Mouse (Mus musculus) MEL (cell line): ENCODE measurements around the gene Tssk6. TPM values are rescaled to one million over a fixed set of nuclear protein-coding genes. Genes with fewer than 3 reads are reported as not detected.

Source experiments
- DNase-seq: peaks from one replicate; pipeline ENCODE4 v3.0.0; 2011; ENCODE audit warnings: low read depth, low spot score
- H3K27ac ChIP-seq: 2 replicates; pipeline ENCODE4 v1.5.1; 2012; ENCODE audit warnings: low read depth, mild to moderate bottlenecking, control low read depth, low read length, moderate library complexity; ENCODE audit not compliant: control insufficient read depth
- H3K27me3 ChIP-seq, 2 experiments: fragments of 150-350 bp in 1 of 2; sonication (generic) in 1 of 2; 2 replicates each; pipeline ENCODE4 v1.6.1; 2012; ENCODE audit warnings: low read length in 2 of 2, mild to moderate bottlenecking in 2 of 2, improper control_type of control experiment in 1 of 2, moderate library complexity in 1 of 2; ENCODE audit not compliant: insufficient read depth in 2 of 2, control insufficient read depth in 1 of 2
- H3K36me3 ChIP-seq, 2 experiments: 2 replicates each; pipeline ENCODE4 v1.6.1; 2012 to 2014; ENCODE audit warnings: low read length in 2 of 2, improper control_type of control experiment in 1 of 2, inconsistent platforms in 1 of 2, mild to moderate bottlenecking in 1 of 2; ENCODE audit not compliant: insufficient read depth in 2 of 2, control insufficient read depth in 1 of 2
- H3K4me1 ChIP-seq, 2 experiments: fragments of 150-350 bp in 1 of 2; sonication (generic) in 1 of 2; 2 replicates each; pipeline ENCODE4 v1.6.1; 2012; ENCODE audit warnings: low read length in 2 of 2, improper control_type of control experiment in 1 of 2, mild to moderate bottlenecking in 1 of 2; ENCODE audit not compliant: insufficient read depth in 2 of 2, control insufficient read depth in 1 of 2
- H3K4me3 ChIP-seq, 2 experiments: fragments of 150-350 bp in 1 of 2; sonication (generic) in 1 of 2; 2 replicates each; pipeline ENCODE4 v1.5.1; 2012; ENCODE audit warnings: low read depth in 2 of 2, low read length in 2 of 2, mild to moderate bottlenecking in 2 of 2, moderate library complexity in 2 of 2, control low read depth in 1 of 2, improper control_type of control experiment in 1 of 2; ENCODE audit not compliant: control insufficient read depth in 1 of 2, insufficient read depth in 1 of 2
- H3K79me2 ChIP-seq: 2 replicates; pipeline ENCODE4 v1.6.1; 2012; ENCODE audit warnings: mild to moderate bottlenecking, low read length, moderate library complexity; ENCODE audit not compliant: control insufficient read depth, poor library complexity, insufficient read depth
- H3K9ac ChIP-seq: 2 replicates; pipeline ENCODE4 v1.6.1; 2012; ENCODE audit warnings: low read depth, mild to moderate bottlenecking, control low read depth, low read length, moderate library complexity; ENCODE audit not compliant: control insufficient read depth, poor library complexity, severe bottlenecking
- H3K9me3 ChIP-seq: fragments of 150-350 bp; sonication (generic); replicated peaks from 2 replicates; pipeline ENCODE4 v1.6.1; 2012; ENCODE audit warnings: mild to moderate bottlenecking, low read length, improper control_type of control experiment, moderate library complexity; ENCODE audit not compliant: insufficient read depth
- CHD1 ChIP-seq: IDR thresholded peaks from 2 replicates; pipeline ENCODE4 v1.6.1; 2012; ENCODE audit warnings: low read depth, mild to moderate bottlenecking, inconsistent platforms, low read length, improper control_type of control experiment
- CHD2 ChIP-seq: IDR thresholded peaks from 2 replicates; pipeline ENCODE4 v1.6.1; 2011; ENCODE audit warnings: low read length, improper control_type of control experiment
- ELF1 ChIP-seq: IDR thresholded peaks from 2 replicates; pipeline ENCODE4 v1.6.1; 2014; ENCODE audit warnings: low read depth, mild to moderate bottlenecking, inconsistent platforms, low read length, improper control_type of control experiment, moderate library complexity
- EP300 ChIP-seq, 2 experiments: IDR thresholded peaks; 2 replicates each; pipeline ENCODE4 v1.6.1; 2011; ENCODE audit warnings: improper control_type of control experiment in 2 of 2, low read length in 2 of 2, low read depth in 1 of 2, mild to moderate bottlenecking in 1 of 2
- ETS1 ChIP-seq: IDR thresholded peaks from 2 replicates; pipeline ENCODE4 v1.6.1; 2012; ENCODE audit warnings: low read depth, mild to moderate bottlenecking, inconsistent platforms, low read length, improper control_type of control experiment, moderate library complexity
- GATA1 ChIP-seq: IDR thresholded peaks from 2 replicates; pipeline ENCODE4 v1.6.1; 2011; ENCODE audit warnings: low read depth, low read length, improper control_type of control experiment
- HCFC1 ChIP-seq: IDR thresholded peaks from 2 replicates; pipeline ENCODE4 v1.6.1; 2012; ENCODE audit warnings: low read depth, mild to moderate bottlenecking, inconsistent platforms, low read length, improper control_type of control experiment, moderate library complexity
- KAT2A ChIP-seq: conservative IDR thresholded peaks from 2 replicates; pipeline ENCODE4 v1.6.1; 2012; ENCODE audit warnings: low read depth, low read length, improper control_type of control experiment, inconsistent platforms
- MAFK ChIP-seq: IDR thresholded peaks from 2 replicates; pipeline ENCODE4 v1.6.1; 2011; ENCODE audit warnings: low read depth, mild to moderate bottlenecking, low read length, improper control_type of control experiment, borderline replicate concordance
- MEF2A ChIP-seq: IDR thresholded peaks from 2 replicates; pipeline ENCODE4 v1.6.1; 2014; ENCODE audit warnings: low read depth, mild to moderate bottlenecking, inconsistent platforms, low read length, improper control_type of control experiment; ENCODE audit not compliant: poor library complexity, insufficient replicate concordance, severe bottlenecking; ENCODE audit errors: extremely low read depth
- MYB ChIP-seq: IDR thresholded peaks from 2 replicates; pipeline ENCODE4 v1.6.1; 2011; ENCODE audit warnings: mild to moderate bottlenecking, low read depth, low read length, improper control_type of control experiment
- MYC ChIP-seq: IDR thresholded peaks from 2 replicates; pipeline ENCODE4 v1.6.1; 2011; ENCODE audit warnings: low read depth, mild to moderate bottlenecking, low read length, improper control_type of control experiment, moderate library complexity
- NELFE ChIP-seq: IDR thresholded peaks from 2 replicates; pipeline ENCODE4 v1.6.1; 2011; ENCODE audit warnings: low read depth, low read length, improper control_type of control experiment
- NRF1 ChIP-seq: IDR thresholded peaks from 2 replicates; pipeline ENCODE4 v1.6.1; 2014; ENCODE audit warnings: low read depth, mild to moderate bottlenecking, inconsistent platforms, low read length, improper control_type of control experiment, moderate library complexity; ENCODE audit not compliant: poor library complexity, insufficient read depth, severe bottlenecking
- POLR2A ChIP-seq, 2 experiments: IDR thresholded peaks; 2 replicates each; pipeline ENCODE4 v1.6.1; 2011 to 2012; ENCODE audit warnings: low read length in 2 of 2, mild to moderate bottlenecking in 2 of 2, control low read depth in 1 of 2, improper control_type of control experiment in 1 of 2, low read depth in 1 of 2, moderate library complexity in 1 of 2; ENCODE audit not compliant: control insufficient read depth in 1 of 2, insufficient read depth in 1 of 2, poor library complexity in 1 of 2
- POLR2AphosphoS2 ChIP-seq: IDR thresholded peaks from 2 replicates; pipeline ENCODE4 v1.6.1; 2011; ENCODE audit warnings: low read length, improper control_type of control experiment
- POLR2AphosphoS5 ChIP-seq: IDR thresholded peaks from 2 replicates; pipeline ENCODE4 v1.6.1; 2012; ENCODE audit warnings: low read depth, borderline replicate concordance, mild to moderate bottlenecking, inconsistent platforms, low read length, moderate library complexity, mixed read lengths
- RCOR1 ChIP-seq: IDR thresholded peaks from 2 replicates; pipeline ENCODE4 v1.6.1; 2012; ENCODE audit warnings: low read depth, mild to moderate bottlenecking, inconsistent platforms, low read length, improper control_type of control experiment
- SIN3A ChIP-seq: IDR thresholded peaks from 2 replicates; pipeline ENCODE4 v1.6.1; 2012; ENCODE audit warnings: low read length, improper control_type of control experiment, inconsistent platforms
- SMC3 ChIP-seq: IDR thresholded peaks from 2 replicates; pipeline ENCODE4 v1.6.1; 2011; ENCODE audit warnings: low read depth, low read length, improper control_type of control experiment
- TAL1 ChIP-seq: IDR thresholded peaks from 2 replicates; pipeline ENCODE4 v1.6.1; 2012; ENCODE audit warnings: mild to moderate bottlenecking, inconsistent platforms, low read length, moderate library complexity, mixed read lengths
- TBP ChIP-seq: IDR thresholded peaks from 2 replicates; pipeline ENCODE4 v1.8.0; 2011; ENCODE audit warnings: low read depth, low read length, improper control_type of control experiment
- TCF12 ChIP-seq: IDR thresholded peaks from 2 replicates; pipeline ENCODE4 v1.6.1; 2014; ENCODE audit warnings: low read depth, mild to moderate bottlenecking, inconsistent platforms, low read length, improper control_type of control experiment, moderate library complexity
- UBTF ChIP-seq: IDR thresholded peaks from 2 replicates; pipeline ENCODE4 v1.6.1; 2012; ENCODE audit warnings: low read depth, mild to moderate bottlenecking, inconsistent platforms, low read length, improper control_type of control experiment, moderate library complexity, borderline replicate concordance; ENCODE audit not compliant: insufficient read depth
- ZC3H11A ChIP-seq: IDR thresholded peaks from 2 replicates; pipeline ENCODE4 v1.6.1; 2012; ENCODE audit warnings: low read depth, mild to moderate bottlenecking, inconsistent platforms, low read length, improper control_type of control experiment
- ZKSCAN1 ChIP-seq: IDR thresholded peaks from 2 replicates; pipeline ENCODE4 v1.6.1; 2012; ENCODE audit warnings: low read depth, mild to moderate bottlenecking, inconsistent platforms, low read length, improper control_type of control experiment, moderate library complexity
- ZMIZ1 ChIP-seq: IDR thresholded peaks from 2 replicates; pipeline ENCODE4 v1.6.1; 2012; ENCODE audit warnings: low read depth, mild to moderate bottlenecking, inconsistent platforms, low read length, improper control_type of control experiment, moderate library complexity
- ZNF384 ChIP-seq: IDR thresholded peaks from 2 replicates; pipeline ENCODE4 v1.6.1; 2012; ENCODE audit warnings: low read depth, mild to moderate bottlenecking, inconsistent platforms, low read length, improper control_type of control experiment
- polyA plus RNA-seq, 2 experiments: library from polyadenylated mRNA; stranded (reverse) in 1 of 2; unstranded in 1 of 2; fragments of >175 nt in 1 of 2; fragments of >200 nt in 1 of 2; gene quantifications; 2 replicates each; pipeline versions ENCODE4 v1.2.1 to v1.2.4; 2012; ENCODE audit warnings: low replicate concordance in 2 of 2, low read depth in 1 of 2; ENCODE audit not compliant: insufficient read length in 2 of 2, insufficient read depth in 1 of 2, missing spikeins in 1 of 2
- total RNA-seq: library from RNA; depleted of rRNA; stranded (reverse); fragments of 300-350 nt; gene quantifications from 2 replicates; pipeline ENCODE4 v1.2.3, GENCODE M21; 2012

The Tssk6 gene
- total and polyA plus RNA-seq, 3 experiments, result 3.4 to 3.8 TPM; not detected in 1

DNA sequence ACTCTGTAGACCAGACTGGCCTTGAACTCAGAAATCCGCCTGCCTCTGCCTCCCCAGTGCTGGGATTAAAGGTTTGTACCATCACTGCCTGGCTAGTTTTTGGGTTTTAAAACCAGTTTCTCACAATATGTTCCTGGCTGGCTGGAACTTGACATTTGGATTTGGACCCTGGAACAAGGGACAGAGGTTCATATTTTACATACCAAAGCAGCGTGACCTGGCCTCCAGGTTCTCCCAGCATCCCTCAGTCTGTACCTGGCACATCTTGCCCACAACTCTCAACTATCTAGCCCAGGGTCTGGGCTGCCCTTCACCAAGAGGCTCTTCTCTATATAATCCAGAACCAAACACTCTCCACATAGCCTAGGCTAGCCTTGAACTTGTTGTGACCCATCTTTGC, 2.1 kb upstream of the Tssk6 start:
- H3K27me3 ChIP-seq, result no peaks in the 10 kb centered on the region
- peaks cover 0 to 19% of the 10 kb centered on the region in 2 experiments; a peak in 3 of 4 replicates for H3K4me1 ChIP-seq
- H3K9ac ChIP-seq, result peak overlapping the region; percentile 39
- DNase-seq, result no peak
- H3K79me2 ChIP-seq, result peaks cover 52% of the 10 kb centered on the region
- 0 out of 4 replicates have a peak overlapping the region, but pooled peaks of 1 of the 2 experiments have one; percentile 12 for H3K4me3 ChIP-seq
- H3K9me3 ChIP-seq, result no peaks in the 10 kb centered on the region
- TF ChIP-seq SIN3A, result no peak
- TF ChIP-seq, all 39 proteins: peak for 0
- no peak overlapping the region for H3K27ac ChIP-seq
- peaks cover 0 to 18% of the 10 kb centered on the region in 2 experiments; a peak in 2 of 4 replicates for H3K36me3 ChIP-seq

DNA sequence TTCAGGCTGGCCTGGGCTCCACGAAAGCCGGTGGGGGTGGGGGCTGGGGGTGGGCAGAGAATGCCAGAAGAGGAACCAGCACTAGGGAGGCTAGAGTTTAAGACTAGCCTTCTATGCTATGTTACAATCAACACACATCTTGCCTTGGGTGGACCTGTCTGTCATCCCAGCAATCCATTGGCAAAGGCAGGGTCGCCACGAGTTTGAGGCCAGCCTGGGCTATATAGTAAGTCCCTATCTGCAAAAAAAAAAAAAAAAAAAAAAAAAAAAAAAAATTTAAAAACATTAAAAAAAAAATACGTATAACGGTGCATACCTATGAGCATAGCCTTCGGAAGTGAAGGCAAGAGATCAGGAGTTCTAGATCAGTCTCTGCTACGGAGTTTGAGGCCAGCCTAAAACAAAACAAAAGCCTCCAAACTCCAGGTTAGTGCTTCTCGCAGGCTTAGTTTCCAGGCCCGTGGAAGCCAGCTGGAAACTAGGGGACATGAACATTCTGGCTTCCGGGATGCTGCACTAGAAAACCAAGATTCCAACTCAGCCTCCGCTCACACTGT, 1.0 kb upstream of the Tssk6 start:
- H3K36me3 ChIP-seq, result peaks cover 0 to 18% of the 10 kb centered on the region in 2 experiments; a peak in 2 of 4 replicates

DNA sequence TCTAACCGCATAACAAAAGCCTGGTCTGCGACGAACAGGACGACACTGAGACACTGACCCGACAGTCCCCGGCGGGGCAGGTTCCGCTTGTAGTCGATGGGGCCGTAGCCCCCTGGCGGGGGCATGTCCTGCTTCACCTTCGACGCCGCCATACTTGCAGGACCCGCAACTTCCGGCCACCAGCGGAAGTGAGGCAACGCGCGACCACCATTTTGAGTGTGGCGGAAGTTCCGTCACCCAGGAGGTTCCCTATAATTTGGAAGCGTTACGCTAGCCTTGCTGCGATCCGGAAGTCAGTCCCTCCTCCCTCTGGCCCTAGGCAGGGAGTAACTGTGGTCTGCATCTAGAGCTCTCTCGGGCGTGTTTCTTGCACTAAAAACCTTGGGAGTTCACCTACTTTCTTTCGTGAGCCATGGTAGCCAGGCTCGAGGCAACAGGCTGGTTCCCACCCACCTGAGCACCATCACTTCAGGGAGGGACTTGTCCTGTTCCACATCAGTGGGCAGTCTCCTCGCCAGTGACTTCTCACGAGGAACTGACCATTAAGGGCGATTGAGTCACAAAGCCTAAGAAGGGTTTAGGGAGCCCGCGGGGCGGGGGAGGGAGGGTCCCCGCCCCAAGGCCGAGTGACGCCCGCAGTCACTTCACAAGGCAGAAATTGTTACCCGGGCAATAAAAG, 361 bp upstream of the Tssk6 start:
- peak overlapping the region; percentile 89 for H3K9ac ChIP-seq
- peaks cover 0 to 18% of the 10 kb centered on the region in 2 experiments; a peak in 2 of 4 replicates for H3K36me3 ChIP-seq
- peak overlapping the region; percentile 91 for H3K27ac ChIP-seq
- peaks cover 0 to 19% of the 10 kb centered on the region in 2 experiments; a peak in 3 of 4 replicates for H3K4me1 ChIP-seq
- no peaks in the 10 kb centered on the region for H3K27me3 ChIP-seq
- peak; percentile 99 for DNase-seq
- peak overlapping the region; percentile 77 to 88 for H3K4me3 ChIP-seq
- H3K9me3 ChIP-seq, result no peaks in the 10 kb centered on the region
- peaks cover 49% of the 10 kb centered on the region for H3K79me2 ChIP-seq
- TF ChIP-seq SIN3A (peak; percentile 98), NELFE (peak; percentile 90), MYB (no peak), TAL1 (no peak), NRF1 (peak; percentile 57; the same call in 1 of the 2 replicates), MEF2A (no peak), MYC (peak; percentile 66; the same call in 1 of the 2 replicates), KAT2A (peak; percentile 84), ZC3H11A (no peak; the same call in 1 of the 2 replicates), HCFC1 (peak; percentile 97), POLR2AphosphoS2 (peak; percentile 98), SMC3 (no peak), ELF1 (peak; percentile 100), TBP (peak; percentile 93), ZMIZ1 (peak; percentile 96), UBTF (no peak), ZNF384 (no peak)

More for the DNA sequence above, 1.0 kb upstream of the Tssk6 start:
- no peaks in the 10 kb centered on the region for H3K27me3 ChIP-seq
- TF ChIP-seq MYB (no peak; the same call in 1 of the 2 replicates), ZMIZ1 (no peak), CHD1 (no peak), ZKSCAN1 (no peak), GATA1 (no peak), MAFK (no peak), TCF12 (no peak), RCOR1 (no peak), ETS1 (no peak), CHD2 (no peak), MEF2A (no peak), MYC (no peak), EP300 (IDR thresholded peaks at IDR 0.05; ENCODE audit: low read depth in 1 of 2, low read length in 2 of 2) (no peak), POLR2A (IDR thresholded peaks at IDR 0.05; ENCODE audit: control insufficient read depth in 1 of 2, insufficient read depth in 1 of 2, low read depth in 1 of 2, low read length in 2 of 2, poor library complexity in 1 of 2) (no peak), POLR2AphosphoS5 (no peak)
- TF ChIP-seq, all 39 proteins: peak for 0
- Histone ChIP-seq H3K9ac (peak overlapping the region; percentile 89), H3K4me3 (peak overlapping the region; percentile 77 to 88), H3K79me2 (peaks cover 50% of the 10 kb centered on the region), H3K27ac (peak overlapping the region; percentile 81), H3K4me1 (peaks cover 0 to 19% of the 10 kb centered on the region in 2 experiments; a peak in 3 of 4 replicates), H3K9me3 (no peaks in the 10 kb centered on the region)
- peak; percentile 38 for DNase-seq
